Mouse (Mus musculus): Measurements from ENCODE around the gene Uck2. TPM values are rescaled to one million over a fixed set of nuclear protein-coding genes. Genes with fewer than 3 reads are reported as not detected.

The Uck2 gene
- polyA plus RNA-seq, 1 experiment from 2014 or later = 120 TPM

GRCm38 (mm10) chr1:167289567-167290262 lies 4.6 kb upstream of the Uck2 start:
- no peaks in the 10 kb centered on the region for H3K27me3 ChIP-seq (ENCODE audit: control insufficient read depth, insufficient read depth, low read length)
- H3K4me1 ChIP-seq (ENCODE audit: control insufficient read depth, insufficient read depth, low read length) = no peaks in the 10 kb centered on the region
- no peak overlapping the region for H3K4me2 ChIP-seq (ENCODE audit: low read depth, low read length)
- no peaks in the 10 kb centered on the region for H3K9me3 ChIP-seq (replicated peaks; ENCODE audit: control insufficient read depth, low read length)
- peak; percentile 46; the same call in 1 of the 2 replicates for ATAC-seq (replicated peaks; ENCODE audit: insufficient number of reproducible peaks, low FRiP score, low TSS enrichment, low read depth)
- H3K9ac ChIP-seq (replicated peaks; ENCODE audit: low read length) = 0 out of 2 replicates have a peak overlapping the region, but pooled peaks have one; percentile 3
- H3K27ac ChIP-seq (replicated peaks; ENCODE audit: low read depth, low read length) = no peak overlapping the region
- no peaks in the 10 kb centered on the region for H3K36me3 ChIP-seq (replicated peaks; ENCODE audit: control insufficient read depth, insufficient read depth, low read depth, low read length)
- peak; percentile 64 for DNase-seq (ENCODE audit: low spot score)
- WGBS = 5% methylated on average over 11 of the region's 11 CpGs
- H3K4me3 ChIP-seq (ENCODE audit: low read depth, low read length) = no peak overlapping the region

- no peaks in the 10 kb centered on the region for H3K9me3 ChIP-seq (replicated peaks; ENCODE audit: control insufficient read depth, low read length)
- DNase-seq (ENCODE audit: low spot score) (no peak), ATAC-seq (replicated peaks; ENCODE audit: insufficient number of reproducible peaks, low FRiP score, low TSS enrichment, low read depth) (no peak)
- no peak overlapping the region for H3K4me3 ChIP-seq (ENCODE audit: low read depth, low read length)
- H3K27ac ChIP-seq (replicated peaks; ENCODE audit: low read depth, low read length) = no peak overlapping the region
- H3K36me3 ChIP-seq (replicated peaks; ENCODE audit: control insufficient read depth, insufficient read depth, low read depth, low read length) = no peaks in the 10 kb centered on the region
- H3K4me2 ChIP-seq (ENCODE audit: low read depth, low read length) = no peak overlapping the region
- 44% methylated on average over 11 of the region's 11 CpGs for WGBS
- H3K9ac ChIP-seq (replicated peaks; ENCODE audit: low read length) = no peak overlapping the region
- H3K27me3 ChIP-seq (ENCODE audit: control insufficient read depth, insufficient read depth, low read length) = no peaks in the 10 kb centered on the region
- no peaks in the 10 kb centered on the region for H3K4me1 ChIP-seq (ENCODE audit: control insufficient read depth, insufficient read depth, low read length)
These were observed 3.8 kb upstream of the Uck2 start for GRCm38 (mm10) chr1:167288665-167289538.

- DNase-seq (ENCODE audit: low spot score) = no peak
- Histone ChIP-seq H3K36me3 (replicated peaks; ENCODE audit: control insufficient read depth, insufficient read depth, low read depth, low read length) (no peaks in the 10 kb centered on the region), H3K9me3 (replicated peaks; ENCODE audit: control insufficient read depth, low read length) (no peaks in the 10 kb centered on the region), H3K27me3 (ENCODE audit: control insufficient read depth, insufficient read depth, low read length) (no peaks in the 10 kb centered on the region), H3K4me3 (ENCODE audit: low read depth, low read length) (no peak overlapping the region), H3K9ac (replicated peaks; ENCODE audit: low read length) (no peak overlapping the region), H3K27ac (replicated peaks; ENCODE audit: low read depth, low read length) (no peak overlapping the region), H3K4me1 (ENCODE audit: control insufficient read depth, insufficient read depth, low read length) (no peaks in the 10 kb centered on the region), H3K4me2 (ENCODE audit: low read depth, low read length) (no peak overlapping the region)
- no peak for ATAC-seq (replicated peaks; ENCODE audit: insufficient number of reproducible peaks, low FRiP score, low TSS enrichment, low read depth)
- WGBS = 85% methylated on average over 5 of the region's 5 CpGs
These were observed 2.0 kb upstream of the Uck2 start for GRCm38 (mm10) chr1:167287156-167287555.

- under 1% methylated on average over 8 of the region's 8 CpGs for WGBS
- no peak for DNase-seq (ENCODE audit: low spot score)
- Histone ChIP-seq H3K4me3 (ENCODE audit: low read depth, low read length) (peak overlapping the region; percentile 97), H3K9me3 (replicated peaks; ENCODE audit: control insufficient read depth, low read length) (no peaks in the 10 kb centered on the region), H3K27ac (replicated peaks; ENCODE audit: low read depth, low read length) (no peak overlapping the region), H3K36me3 (replicated peaks; ENCODE audit: control insufficient read depth, insufficient read depth, low read depth, low read length) (no peaks in the 10 kb centered on the region), H3K4me1 (ENCODE audit: control insufficient read depth, insufficient read depth, low read length) (no peaks in the 10 kb centered on the region), H3K4me2 (ENCODE audit: low read depth, low read length) (peak overlapping the region; percentile 60), H3K27me3 (ENCODE audit: control insufficient read depth, insufficient read depth, low read length) (no peaks in the 10 kb centered on the region), H3K9ac (replicated peaks; ENCODE audit: low read length) (no peak overlapping the region; the same call in 1 of the 2 replicates)
- peak; percentile 0; the same call in 1 of the 2 replicates for ATAC-seq (replicated peaks; ENCODE audit: insufficient number of reproducible peaks, low FRiP score, low TSS enrichment, low read depth)
These were observed 236 bp upstream of the Uck2 start for GRCm38 (mm10) chr1:167285356-167285755.

- WGBS = under 1% methylated on average over 41 of the region's 51 CpGs
- Histone ChIP-seq H3K9ac (replicated peaks; ENCODE audit: low read length) (peak overlapping the region; percentile 94), H3K27ac (replicated peaks; ENCODE audit: low read depth, low read length) (peak overlapping the region; percentile 91), H3K9me3 (replicated peaks; ENCODE audit: control insufficient read depth, low read length) (no peaks in the 10 kb centered on the region), H3K4me3 (ENCODE audit: low read depth, low read length) (peak overlapping the region; percentile 97), H3K36me3 (replicated peaks; ENCODE audit: control insufficient read depth, insufficient read depth, low read depth, low read length) (no peaks in the 10 kb centered on the region), H3K4me2 (ENCODE audit: low read depth, low read length) (peak overlapping the region; percentile 60), H3K4me1 (ENCODE audit: control insufficient read depth, insufficient read depth, low read length) (no peaks in the 10 kb centered on the region), H3K27me3 (ENCODE audit: control insufficient read depth, insufficient read depth, low read length) (no peaks in the 10 kb centered on the region)
- DNase-seq (ENCODE audit: low spot score) (peak; percentile 93), ATAC-seq (replicated peaks; ENCODE audit: insufficient number of reproducible peaks, low FRiP score, low TSS enrichment, low read depth) (peak; percentile 91)
These were observed 242 bp downstream of the Uck2 start for GRCm38 (mm10) chr1:167284837-167285319.

GRCm38 (mm10) chr1:167284258-167284836 lies 773 bp downstream of the Uck2 start:
- H3K4me1 ChIP-seq (ENCODE audit: control insufficient read depth, insufficient read depth, low read length) = no peaks in the 10 kb centered on the region
- 0% methylated on average over 39 of the region's 73 CpGs for WGBS
- ATAC-seq (replicated peaks; ENCODE audit: insufficient number of reproducible peaks, low FRiP score, low TSS enrichment, low read depth) (peak; percentile 50), DNase-seq (ENCODE audit: low spot score) (peak; percentile 83)
- peak overlapping the region; percentile 91 for H3K27ac ChIP-seq (replicated peaks; ENCODE audit: low read depth, low read length)
- H3K4me3 ChIP-seq (ENCODE audit: low read depth, low read length) = peak overlapping the region; percentile 97
- no peaks in the 10 kb centered on the region for H3K27me3 ChIP-seq (ENCODE audit: control insufficient read depth, insufficient read depth, low read length)
- H3K36me3 ChIP-seq (replicated peaks; ENCODE audit: control insufficient read depth, insufficient read depth, low read depth, low read length) = no peaks in the 10 kb centered on the region
- H3K9ac ChIP-seq (replicated peaks; ENCODE audit: low read length) = peak overlapping the region; percentile 94
- H3K4me2 ChIP-seq (ENCODE audit: low read depth, low read length) = peak overlapping the region; percentile 60
- H3K9me3 ChIP-seq (replicated peaks; ENCODE audit: control insufficient read depth, low read length) = no peaks in the 10 kb centered on the region

- Histone ChIP-seq H3K9me3 (replicated peaks; ENCODE audit: control insufficient read depth, low read length) (no peaks in the 10 kb centered on the region), H3K4me1 (ENCODE audit: control insufficient read depth, insufficient read depth, low read length) (no peaks in the 10 kb centered on the region), H3K27me3 (ENCODE audit: control insufficient read depth, insufficient read depth, low read length) (no peaks in the 10 kb centered on the region), H3K9ac (replicated peaks; ENCODE audit: low read length) (peak overlapping the region; percentile 94), H3K4me3 (ENCODE audit: low read depth, low read length) (peak overlapping the region; percentile 97), H3K27ac (replicated peaks; ENCODE audit: low read depth, low read length) (peak overlapping the region; percentile 91), H3K4me2 (ENCODE audit: low read depth, low read length) (peak overlapping the region; percentile 60), H3K36me3 (replicated peaks; ENCODE audit: control insufficient read depth, insufficient read depth, low read depth, low read length) (no peaks in the 10 kb centered on the region)
- under 1% methylated on average over 44 of the region's 44 CpGs for WGBS
- peak; percentile 13; the same call in 1 of the 2 replicates for ATAC-seq (replicated peaks; ENCODE audit: insufficient number of reproducible peaks, low FRiP score, low TSS enrichment, low read depth)
- DNase-seq (ENCODE audit: low spot score) = peak; percentile 77
These were observed 1.5 kb downstream of the Uck2 start for GRCm38 (mm10) chr1:167283441-167284257.
